ENCODE assay signal across 15 mouse cellular contexts in the genomic region with DNA sequence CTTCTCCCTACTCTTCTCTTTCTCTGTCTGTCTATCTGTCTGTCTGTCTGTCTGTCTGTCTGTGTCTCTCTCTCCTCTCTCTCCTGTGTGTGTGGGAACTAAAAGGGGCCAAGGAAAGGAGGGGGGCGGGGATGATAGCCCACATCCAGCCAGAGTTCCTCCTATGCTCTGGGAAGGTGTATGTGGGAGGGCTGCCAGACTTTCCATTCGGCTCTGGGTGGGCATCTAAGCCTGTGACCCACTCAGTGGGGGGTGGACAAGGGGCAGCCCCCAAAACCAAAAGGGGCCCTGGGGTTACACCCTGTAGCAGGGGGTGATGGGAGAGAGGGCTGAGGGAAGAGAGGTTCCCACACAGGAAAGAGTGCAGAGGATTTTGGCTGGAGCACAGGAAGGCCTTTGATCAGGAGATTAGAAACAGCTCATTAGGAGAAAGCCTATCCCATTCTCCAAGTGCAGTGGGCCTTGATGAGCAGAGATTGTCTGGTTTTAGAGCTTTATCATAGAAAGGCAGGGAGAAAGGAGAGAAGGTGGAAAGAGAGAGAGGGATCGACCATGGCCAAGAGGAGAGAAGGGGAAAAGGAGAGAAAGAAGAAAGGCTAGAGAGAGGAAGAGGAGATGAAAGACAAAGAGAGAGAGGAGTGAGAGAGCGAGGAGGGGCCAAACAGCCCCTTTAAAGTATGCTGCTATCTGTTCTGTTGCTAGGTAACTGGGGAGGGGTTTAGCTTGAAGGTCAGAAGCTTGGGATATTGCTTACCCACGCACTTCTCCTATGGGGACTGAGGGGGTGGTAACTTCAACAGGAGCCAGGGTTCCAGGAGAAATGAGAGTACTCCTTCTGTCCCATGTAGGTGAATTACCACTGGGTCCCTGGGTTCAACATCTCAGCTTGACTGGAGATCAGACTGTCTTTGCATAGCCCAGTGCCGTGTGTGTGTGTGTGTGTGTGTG.
DNase-seq lines count a peak whose midpoint lies in the region; ATAC-seq and TF ChIP-seq lines count a peak whose summit lies in the region.
"Had no signal": no experiment of that assay in that cellular context is flagged by ENCODE, and none has a peak within 500 bp of the region (broad histone marks: within the 10 kb centered on the region; RNA-seq: fewer than 3 reads in every experiment).

No protein-coding gene starts in this region.

- no peak for TF ChIP-seq CTCF in hindbrain, postnatal 0 days (IDR thresholded peaks at IDR 0.05; ENCODE audit: low read depth)

- H3K27ac ChIP-seq in hindbrain, embryonic 10.5 days: peak overlapping the region; percentile 70
- no peak overlapping the region for H3K27ac ChIP-seq in hindbrain, postnatal 0 days
- no peak overlapping the region for H3K27ac ChIP-seq in midbrain, embryonic 11.5 days (ENCODE audit: low read depth, low read length)
- H3K27ac ChIP-seq in midbrain, embryonic 15.5 days: no peak overlapping the region
- H3K27ac ChIP-seq in forebrain, embryonic 12.5 days: peak overlapping the region; percentile 31; the same call in 1 of the 2 replicates
- H3K27ac ChIP-seq: gastrocnemius, adult 2 months; liver, embryonic 14.5 days had no signal

- no peaks in the 10 kb centered on the region for H3K27me3 ChIP-seq in hindbrain, embryonic 10.5 days (ENCODE audit: insufficient read depth, poor library complexity, severe bottlenecking)
- H3K27me3 ChIP-seq in hindbrain, postnatal 0 days (ENCODE audit: insufficient read depth, low read length): no peaks in the 10 kb centered on the region
- no peaks in the 10 kb centered on the region for H3K27me3 ChIP-seq in midbrain, embryonic 11.5 days (ENCODE audit: control insufficient read depth, insufficient read depth, low read length)
- no peaks in the 10 kb centered on the region for H3K27me3 ChIP-seq in midbrain, embryonic 15.5 days (replicated peaks)
- H3K27me3 ChIP-seq in forebrain, embryonic 12.5 days: no peaks in the 10 kb centered on the region
- H3K27me3 ChIP-seq: megakaryocyte, embryonic 14.5 days had no signal

- H3K9ac ChIP-seq in hindbrain, postnatal 0 days (replicated peaks; ENCODE audit: low read length): no peak overlapping the region
- H3K9ac ChIP-seq in midbrain, embryonic 11.5 days (ENCODE audit: low read length): no peak overlapping the region
- no peak overlapping the region for H3K9ac ChIP-seq in midbrain, embryonic 15.5 days
- no peak overlapping the region for H3K9ac ChIP-seq in forebrain, embryonic 12.5 days
- H3K9ac ChIP-seq: liver, embryonic 14.5 days had no signal

- no peak overlapping the region for H3K4me3 ChIP-seq in hindbrain, embryonic 10.5 days
- H3K4me3 ChIP-seq in hindbrain, postnatal 0 days (ENCODE audit: low read length): no peak overlapping the region
- no peak overlapping the region for H3K4me3 ChIP-seq in midbrain, embryonic 11.5 days (ENCODE audit: low read depth, low read length)
- no peak overlapping the region for H3K4me3 ChIP-seq in midbrain, embryonic 15.5 days
- no peak overlapping the region for H3K4me3 ChIP-seq in forebrain, embryonic 12.5 days (replicated peaks)
- H3K4me3 ChIP-seq: gastrocnemius, adult 2 months; megakaryocyte, embryonic 14.5 days had no signal

- no peak for ATAC-seq in hindbrain, postnatal 0 days
- peak; percentile 72 for ATAC-seq in midbrain, embryonic 11.5 days (ENCODE audit: low FRiP score)
- ATAC-seq in midbrain, embryonic 15.5 days (replicated peaks): no peak
- peak; percentile 69 for ATAC-seq in forebrain, embryonic 12.5 days (ENCODE audit: low FRiP score)
- ATAC-seq in megakaryocyte, adult 5-6 weeks (ENCODE audit: poor library complexity, severe bottlenecking): no peak

- H3K36me3 ChIP-seq in hindbrain, embryonic 10.5 days: no peaks in the 10 kb centered on the region
- H3K36me3 ChIP-seq in hindbrain, postnatal 0 days (ENCODE audit: insufficient read depth, low read length): no peaks in the 10 kb centered on the region
- no peaks in the 10 kb centered on the region for H3K36me3 ChIP-seq in midbrain, embryonic 11.5 days (ENCODE audit: control insufficient read depth, insufficient read depth, low read length)
- H3K36me3 ChIP-seq in midbrain, embryonic 15.5 days (replicated peaks): no peaks in the 10 kb centered on the region
- H3K36me3 ChIP-seq in forebrain, embryonic 12.5 days (replicated peaks): no peaks in the 10 kb centered on the region

- H3K4me1 ChIP-seq in hindbrain, embryonic 10.5 days (replicated peaks): peaks cover 11% of the 10 kb centered on the region
- H3K4me1 ChIP-seq in hindbrain, postnatal 0 days (ENCODE audit: insufficient read depth, low read length): no peaks in the 10 kb centered on the region
- no peaks in the 10 kb centered on the region; the same call in 1 of the 2 replicates for H3K4me1 ChIP-seq in midbrain, embryonic 11.5 days (ENCODE audit: control insufficient read depth, insufficient read depth, low read length)
- H3K4me1 ChIP-seq in midbrain, embryonic 15.5 days: no peaks in the 10 kb centered on the region; the same call in 1 of the 2 replicates
- H3K4me1 ChIP-seq in forebrain, embryonic 12.5 days: peaks cover 11% of the 10 kb centered on the region
- H3K4me1 ChIP-seq: megakaryocyte, embryonic 14.5 days had no signal

- H3K4me2 ChIP-seq in hindbrain, postnatal 0 days (ENCODE audit: low read depth, low read length): no peak overlapping the region
- no peak overlapping the region for H3K4me2 ChIP-seq in midbrain, embryonic 11.5 days
- H3K4me2 ChIP-seq in midbrain, embryonic 15.5 days: no peak overlapping the region
- H3K4me2 ChIP-seq in forebrain, embryonic 12.5 days: no peak overlapping the region

- DNase-seq in hindbrain, embryonic 10.5 days (ENCODE audit: low spot score): peak; percentile 3
- no peak for DNase-seq in hindbrain, postnatal 0 days (ENCODE audit: low spot score)
- no peak for DNase-seq in midbrain, embryonic 11.5 days (ENCODE audit: low spot score, missing footprints)
- no peak for DNase-seq in urinary bladder, postnatal 10 days (ENCODE audit: low spot score)
- DNase-seq in urinary bladder, adult 2 months (ENCODE audit: low spot score): no peak
- DNase-seq: adrenal gland, adult 2 months; gastrocnemius, adult 2 months; heart, postnatal 36 days; kidney, adult 8-10 months; right cerebral cortex, adult 18-20 months had no signal

- WGBS in hindbrain, embryonic 10.5 days: 40% methylated on average over 6 of the region's 6 CpGs
- WGBS in hindbrain, postnatal 0 days: 39% methylated on average over 6 of the region's 6 CpGs
- 20% methylated on average over 6 of the region's 6 CpGs for WGBS in midbrain, embryonic 11.5 days
- 17% methylated on average over 6 of the region's 6 CpGs for WGBS in midbrain, embryonic 15.5 days
- 16% methylated on average over 6 of the region's 6 CpGs for WGBS in forebrain, embryonic 12.5 days

- H3K9me3 ChIP-seq in hindbrain, embryonic 10.5 days: no peaks in the 10 kb centered on the region
- H3K9me3 ChIP-seq in hindbrain, postnatal 0 days (ENCODE audit: low read length): no peaks in the 10 kb centered on the region
- H3K9me3 ChIP-seq in midbrain, embryonic 11.5 days (ENCODE audit: control insufficient read depth, low read length): no peaks in the 10 kb centered on the region
- H3K9me3 ChIP-seq in midbrain, embryonic 15.5 days: no peaks in the 10 kb centered on the region
- H3K9me3 ChIP-seq in forebrain, embryonic 12.5 days: no peaks in the 10 kb centered on the region
- H3K9me3 ChIP-seq: megakaryocyte, embryonic 14.5 days had no signal

Comparison
In these comparisons a context has a peak if more than half of its experiments do, and no peak if none do; other contexts are left out.
1. H3K27ac ChIP-seq: peak in hindbrain, embryonic 10.5 days (single experiment) and forebrain, embryonic 12.5 days (single experiment); none in hindbrain, postnatal 0 days (single experiment), midbrain, embryonic 11.5 days (single experiment) and midbrain, embryonic 15.5 days (single experiment).
2. ATAC-seq: peak in midbrain, embryonic 11.5 days (single experiment) and forebrain, embryonic 12.5 days (single experiment); none in hindbrain, postnatal 0 days (single experiment), midbrain, embryonic 15.5 days (single experiment) and megakaryocyte, adult 5-6 weeks (single experiment).